Mouse (Mus musculus): ENCODE measurements at regions not wholly inside any gene's neighbourhood (a gene's known extent, or its start where the extent isn't known, plus 50 kb on each side); places are given as distances from the start of the nearest gene placed in this dataset.
"Not testable (repeated sequence)": the region's sequence is repeated elsewhere in the genome, so short reads cannot be mapped to it uniquely, and the experiment has no call there.

DNA sequence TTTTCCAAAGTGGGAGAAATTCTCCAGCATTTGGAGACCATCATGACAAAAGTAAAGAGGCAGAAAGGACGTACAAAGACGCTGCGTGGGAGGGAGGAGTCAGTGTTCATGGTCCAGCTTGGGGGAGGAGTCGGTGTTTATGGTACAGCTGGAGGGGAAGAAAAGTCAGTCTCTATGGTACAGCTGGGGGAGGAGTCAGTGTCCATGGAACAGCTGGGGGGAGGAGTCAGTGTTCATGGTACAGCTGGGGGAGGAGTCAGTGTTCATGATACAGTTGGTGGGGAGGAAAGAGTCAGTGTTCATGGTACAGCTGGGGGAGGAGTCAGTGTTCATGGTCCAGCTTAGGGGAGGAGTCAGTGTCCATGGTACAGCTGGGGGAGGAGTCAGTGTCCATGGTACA, 261.5 kb upstream of the Kdm8 start:
- DNase-seq: not testable (repeated sequence)

DNA sequence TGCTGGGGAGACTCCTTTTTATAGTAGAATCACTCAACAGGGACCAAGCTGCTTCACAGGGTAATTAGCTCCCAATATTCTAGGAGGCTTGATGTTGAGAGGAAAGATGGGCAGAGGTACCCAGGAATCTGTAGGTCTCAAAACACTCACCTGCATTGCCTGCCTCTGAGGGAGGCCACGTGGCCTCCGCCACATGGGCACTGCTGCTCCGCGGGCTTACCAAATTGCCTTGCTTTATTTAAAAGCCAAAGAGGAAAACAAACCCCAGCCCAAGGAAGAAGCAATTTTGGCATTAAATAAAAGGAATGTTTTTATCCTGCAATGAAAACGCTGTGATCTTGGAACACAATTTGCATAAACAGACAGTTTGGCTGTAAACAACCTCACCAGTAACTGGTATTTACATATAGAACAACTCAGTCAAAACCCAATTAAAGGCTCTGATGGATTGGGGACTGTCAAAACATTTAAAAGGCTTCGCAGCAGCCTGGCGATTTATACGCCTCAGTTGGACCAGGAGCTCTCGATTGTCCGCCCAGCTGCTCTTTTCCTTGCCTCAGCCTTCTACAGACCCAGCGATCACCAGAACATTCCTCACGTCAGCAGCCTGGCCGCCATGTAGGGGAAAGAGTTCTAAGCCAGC, 259.3 kb upstream of the Kdm8 start:
- no peak for DNase-seq

DNA sequence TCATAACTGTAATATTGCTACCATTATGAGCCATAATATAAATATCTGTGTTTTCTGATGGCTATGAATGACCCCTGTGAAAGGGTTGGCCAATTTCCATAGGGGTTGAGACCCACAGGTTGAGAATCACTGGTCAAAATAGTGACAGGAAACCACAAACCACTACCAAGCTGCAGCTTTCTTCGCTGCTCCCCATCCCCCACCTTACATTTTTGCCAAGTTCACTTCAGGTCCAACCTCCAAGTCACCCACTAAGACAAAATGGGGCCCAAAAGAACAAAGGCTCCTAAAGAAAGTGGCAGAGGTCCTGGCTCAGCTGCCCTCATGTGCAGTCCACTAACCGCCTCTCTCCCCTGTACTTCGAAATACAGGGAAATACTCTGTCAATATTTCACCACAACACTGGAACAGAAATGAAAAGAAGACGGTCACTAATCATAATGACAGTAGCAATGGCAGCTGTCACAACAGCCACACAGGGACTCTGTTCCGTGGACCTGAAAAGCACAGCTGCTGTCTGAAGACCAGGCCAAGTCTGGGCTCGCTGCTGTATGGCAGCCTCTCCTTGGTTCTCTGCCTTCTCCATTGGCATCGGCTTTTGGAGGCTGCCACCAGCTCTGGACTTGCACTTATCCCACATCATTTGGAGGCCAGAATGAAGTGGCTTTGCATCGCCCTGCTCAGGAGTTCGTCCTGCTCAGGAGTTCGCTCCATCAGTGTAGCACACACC, 257.3 kb upstream of the Kdm8 start:
- no peak for DNase-seq

DNA sequence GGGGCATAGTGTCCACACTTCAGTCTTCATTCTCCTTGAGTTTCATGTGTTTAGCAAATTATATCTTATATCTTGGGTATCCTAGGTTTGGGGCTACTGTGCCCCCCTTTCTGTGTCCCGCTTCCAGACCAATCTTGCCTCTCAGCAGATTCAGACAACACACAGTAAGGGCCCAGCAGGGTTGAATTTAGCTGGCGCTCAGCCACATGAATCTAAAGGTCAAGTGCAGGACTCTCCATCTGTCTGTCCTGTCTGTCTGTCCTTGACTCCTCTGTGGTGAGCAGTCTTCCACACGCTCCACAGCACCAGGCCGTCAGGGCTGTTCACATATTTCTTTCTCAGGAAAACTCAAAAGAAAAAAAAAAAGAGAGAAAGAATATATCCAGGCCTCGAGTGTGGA, 255.5 kb upstream of the Kdm8 start:
- no peak for DNase-seq

DNA sequence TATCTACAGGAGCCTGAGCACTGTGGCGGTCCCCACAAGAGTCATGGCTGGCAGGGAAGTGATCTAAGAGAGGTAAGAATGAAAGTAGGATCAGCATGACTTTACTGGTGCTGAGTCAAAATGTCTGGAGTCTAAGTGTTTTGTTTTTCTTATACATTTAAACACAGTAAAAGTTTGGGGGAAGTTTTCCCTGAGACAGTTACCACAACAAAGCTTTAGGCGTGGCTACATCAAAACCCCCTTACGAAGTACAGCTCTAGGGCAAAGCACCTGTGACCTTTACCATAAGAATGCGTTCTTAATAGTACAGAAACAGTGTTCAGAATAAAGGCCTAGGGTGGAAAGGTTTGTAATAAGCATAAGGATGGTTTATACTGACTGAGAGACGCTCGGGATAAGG, 254.4 kb upstream of the Kdm8 start:
- no peak for DNase-seq

DNA sequence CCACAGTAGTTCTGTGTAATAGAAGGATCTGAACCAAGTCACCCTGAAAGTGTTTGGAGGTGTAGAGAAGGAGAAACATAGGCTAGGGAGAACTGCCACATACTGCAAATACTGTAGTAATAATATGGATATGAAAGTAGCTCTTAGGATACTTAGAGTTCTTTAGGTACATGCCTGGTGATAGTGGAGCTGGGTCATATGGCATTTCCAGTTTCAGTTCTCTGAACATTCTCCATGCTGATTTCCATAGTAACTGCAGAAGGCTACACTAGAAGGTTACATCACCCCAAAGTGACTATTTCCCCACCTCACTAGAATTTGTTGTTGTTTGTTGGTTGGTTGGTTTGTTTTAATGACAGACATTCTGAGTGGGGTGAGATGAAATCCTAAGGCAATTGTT, 253.2 kb upstream of the Kdm8 start:
- no peak for DNase-seq

DNA sequence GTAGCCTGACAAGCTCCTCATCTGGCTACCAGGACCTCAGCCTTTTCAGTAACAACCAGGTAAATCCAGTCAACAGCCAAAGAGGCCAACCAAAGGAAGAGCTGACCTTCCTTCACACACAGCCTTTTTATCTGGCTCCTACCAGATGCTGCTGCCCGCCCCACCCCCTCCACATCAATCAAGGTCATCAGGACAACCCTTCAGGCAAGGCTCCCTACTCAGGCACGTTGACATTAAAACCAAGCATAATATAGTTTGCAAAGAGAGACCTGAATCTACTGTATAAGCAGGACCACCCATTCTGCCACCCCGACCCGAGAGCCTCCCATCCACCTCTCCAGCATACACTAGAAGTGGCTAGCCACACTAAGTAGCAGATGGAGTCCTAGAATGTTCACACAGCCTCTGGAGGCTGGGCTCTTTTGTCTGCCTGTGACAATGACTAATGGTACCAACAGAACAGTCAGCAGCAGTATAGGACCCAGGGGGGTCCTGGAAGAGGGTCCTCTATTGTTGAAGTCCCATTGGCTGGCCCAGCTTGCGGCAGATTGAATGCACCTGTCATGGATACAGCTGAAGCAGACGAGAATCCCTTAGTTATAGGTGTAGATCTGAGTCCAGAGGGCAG, 233.0 kb upstream of the Kdm8 start:
- DNase-seq: no peak

DNA sequence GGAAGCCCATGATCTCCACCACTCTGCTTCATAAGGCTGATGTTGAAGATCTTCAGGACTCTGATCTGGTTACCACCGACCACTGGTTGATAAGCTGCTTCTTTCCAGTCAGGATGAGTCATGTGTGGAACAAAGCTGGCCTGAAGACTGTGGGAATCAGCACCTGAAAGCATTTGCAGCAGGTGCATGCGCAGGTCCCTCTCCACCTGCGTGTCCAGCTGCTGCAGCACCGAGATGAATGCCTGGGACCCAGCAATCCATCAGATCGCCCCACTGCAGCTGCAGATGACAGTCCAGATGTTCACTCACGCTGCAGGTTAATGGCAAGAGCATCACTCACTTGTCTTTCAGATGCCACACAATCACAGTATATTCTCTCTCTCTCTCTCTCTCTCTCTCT, 230.4 kb upstream of the Kdm8 start:
- no peak for DNase-seq

DNA sequence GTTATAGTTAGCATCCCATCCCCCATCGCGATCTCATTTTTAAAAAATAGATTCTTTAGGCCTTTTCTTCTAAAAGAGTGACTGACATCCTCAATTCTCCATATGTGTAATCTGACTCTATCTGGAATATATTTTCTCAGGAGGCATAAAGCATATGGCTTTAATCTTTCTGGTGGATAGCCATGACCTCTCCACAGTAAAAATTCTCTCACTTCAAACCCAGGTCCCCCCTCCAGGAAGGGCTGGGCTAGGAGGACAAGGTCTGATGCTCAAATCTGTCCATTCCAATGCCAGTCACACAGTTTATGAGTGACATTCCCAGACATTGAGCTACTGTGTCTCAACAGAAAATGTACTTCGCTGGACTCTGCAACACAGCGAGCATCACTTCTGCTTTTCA, 226.8 kb upstream of the Kdm8 start:
- DNase-seq: no peak

DNA sequence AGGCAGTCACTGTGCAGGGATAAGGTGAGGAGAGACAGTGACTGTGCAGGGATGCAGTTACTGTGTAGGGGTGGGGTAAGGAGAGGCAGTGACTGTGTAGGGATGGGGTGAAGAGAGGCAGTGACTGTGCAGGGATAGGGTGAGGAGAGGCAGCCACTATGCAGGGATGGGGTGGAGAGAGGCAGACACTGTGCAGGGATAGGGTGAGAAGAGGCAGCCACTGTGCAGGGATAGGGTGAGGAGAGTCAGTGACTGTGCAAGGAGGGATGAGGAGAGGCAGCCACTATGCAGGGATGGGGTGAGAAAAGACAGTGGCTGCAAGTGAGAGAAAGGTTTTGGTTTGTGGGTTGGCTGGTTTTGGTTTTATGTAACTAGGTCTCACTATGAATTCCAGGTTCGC, 221.8 kb upstream of the Kdm8 start:
- DNase-seq: no peak

DNA sequence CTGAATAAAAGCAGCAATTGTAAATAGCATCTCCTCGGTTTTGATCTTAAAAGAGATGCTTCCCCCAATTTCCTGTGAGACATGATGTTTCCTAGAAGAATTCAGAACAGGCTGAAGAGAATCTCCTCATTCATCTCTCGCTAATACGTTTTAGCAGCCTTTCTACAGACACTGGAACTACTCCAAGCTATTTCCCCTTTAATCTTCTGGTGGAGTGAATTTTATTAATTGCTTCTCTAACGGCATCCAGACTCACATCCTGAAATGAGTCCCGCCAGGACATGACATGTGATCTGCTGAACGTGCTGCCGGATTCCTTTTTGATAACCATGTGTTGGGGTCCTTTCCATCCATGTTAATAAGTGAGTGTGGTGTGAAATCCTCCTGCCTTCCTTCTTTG, 209.6 kb upstream of the Kdm8 start:
- DNase-seq: no peak

DNA sequence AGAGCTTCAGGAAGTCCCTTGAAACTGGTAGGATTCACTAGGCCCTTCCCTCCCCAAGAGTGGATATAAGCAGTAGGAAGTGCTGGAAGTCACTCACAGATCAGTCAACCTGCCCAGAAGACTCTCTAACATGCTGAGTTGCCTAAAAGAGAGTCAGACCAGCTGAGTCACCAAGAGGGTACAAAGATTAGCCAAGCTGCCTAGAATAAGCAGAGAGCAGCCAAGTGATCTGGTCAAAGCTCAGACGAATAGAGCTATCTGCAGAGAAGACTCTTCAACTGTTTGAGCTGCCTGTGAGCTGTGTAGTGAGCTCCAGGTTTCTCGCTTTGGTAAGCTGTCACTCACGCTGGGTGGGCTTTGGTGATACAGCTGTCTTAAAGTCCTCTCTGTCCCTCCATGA, 207.4 kb upstream of the Kdm8 start:
- DNase-seq: no peak

DNA sequence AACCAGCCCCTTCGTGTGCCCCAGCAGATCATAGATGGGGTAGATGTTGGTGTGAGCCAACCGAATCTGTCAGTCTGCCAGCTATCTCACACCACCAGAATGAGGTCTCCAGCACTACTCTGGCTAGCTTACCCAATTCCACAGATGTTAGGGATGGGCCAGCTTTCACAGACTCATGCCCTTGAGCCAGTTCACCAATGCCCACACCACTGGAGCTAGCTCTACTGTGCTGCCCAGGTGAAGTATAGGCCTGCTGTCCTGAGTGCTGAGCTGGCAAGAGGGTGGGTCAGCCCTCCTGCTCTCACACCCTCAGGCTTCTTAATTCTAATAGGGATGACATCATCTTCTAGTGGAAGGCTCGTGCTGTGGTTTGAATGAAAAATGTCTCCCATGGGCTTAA, 201.5 kb upstream of the Kdm8 start:
- no peak for DNase-seq

DNA sequence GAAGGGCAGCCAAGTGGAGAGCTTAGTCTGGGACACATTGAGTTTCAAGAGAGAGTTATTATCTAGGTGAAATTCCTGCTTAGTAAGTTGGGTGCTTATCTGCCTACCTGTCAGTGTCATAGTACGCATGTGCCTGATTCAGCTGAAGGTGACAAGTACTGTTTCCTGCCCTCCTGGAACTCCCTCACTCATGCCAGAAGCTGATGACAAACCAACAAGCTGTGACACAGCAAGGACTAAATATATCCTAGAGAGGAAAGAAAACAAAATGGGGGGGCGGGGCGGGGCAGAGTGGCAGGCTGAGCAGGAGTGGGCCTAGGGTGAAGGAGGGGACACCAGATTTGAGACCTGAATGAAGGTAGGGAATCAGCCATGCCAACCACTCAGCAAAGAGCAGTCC, 196.1 kb upstream of the Kdm8 start:
- DNase-seq: no peak

DNA sequence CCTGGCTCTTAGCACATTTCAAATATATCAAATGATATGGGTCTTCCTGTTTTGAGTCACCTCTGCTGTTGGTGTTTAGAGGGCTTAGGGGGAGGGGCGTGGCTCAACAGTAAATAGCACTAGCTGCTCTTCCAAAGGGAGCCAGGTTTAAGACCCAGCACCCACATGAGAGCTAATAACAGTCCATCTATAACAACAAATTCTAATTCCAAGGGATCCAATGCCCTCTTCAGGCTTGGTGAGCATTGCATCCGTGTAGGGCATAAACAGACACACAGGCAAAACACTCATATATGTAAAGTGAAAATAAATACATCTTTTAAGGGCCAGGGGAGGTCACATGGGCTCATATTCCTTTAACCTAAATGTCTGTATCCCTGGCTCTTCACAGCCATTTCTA, 194.1 kb upstream of the Kdm8 start:
- no peak for DNase-seq

DNA sequence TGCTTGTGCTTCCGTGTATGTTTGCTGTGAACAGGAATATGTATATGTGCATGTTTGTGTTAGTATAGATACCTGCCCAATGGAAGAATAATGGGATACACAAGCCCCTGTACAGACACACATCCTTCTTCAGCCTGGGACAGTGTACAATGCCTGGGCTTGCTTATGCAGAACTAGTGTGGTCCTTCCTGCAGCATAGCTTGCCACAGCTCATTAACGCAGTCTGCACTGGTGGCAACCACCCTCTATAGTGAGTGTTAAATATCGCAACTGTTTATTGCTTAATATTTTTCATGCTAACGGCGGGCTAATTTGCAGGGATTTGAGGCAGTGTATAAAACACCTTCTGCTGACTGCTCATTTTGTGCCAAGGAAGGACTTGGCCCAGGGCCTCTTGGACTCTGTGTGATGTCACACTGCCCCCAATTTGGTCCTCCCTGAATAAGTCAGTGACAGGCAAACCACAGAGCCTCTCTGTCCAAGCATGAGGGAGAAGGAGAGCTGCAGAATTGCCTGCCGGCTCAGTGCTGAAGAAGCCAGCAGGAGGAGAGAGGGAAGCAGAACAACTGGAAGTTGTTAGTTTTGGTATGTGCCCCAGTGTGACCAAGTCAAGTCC, 193.4 kb upstream of the Kdm8 start:
- no peak for DNase-seq

DNA sequence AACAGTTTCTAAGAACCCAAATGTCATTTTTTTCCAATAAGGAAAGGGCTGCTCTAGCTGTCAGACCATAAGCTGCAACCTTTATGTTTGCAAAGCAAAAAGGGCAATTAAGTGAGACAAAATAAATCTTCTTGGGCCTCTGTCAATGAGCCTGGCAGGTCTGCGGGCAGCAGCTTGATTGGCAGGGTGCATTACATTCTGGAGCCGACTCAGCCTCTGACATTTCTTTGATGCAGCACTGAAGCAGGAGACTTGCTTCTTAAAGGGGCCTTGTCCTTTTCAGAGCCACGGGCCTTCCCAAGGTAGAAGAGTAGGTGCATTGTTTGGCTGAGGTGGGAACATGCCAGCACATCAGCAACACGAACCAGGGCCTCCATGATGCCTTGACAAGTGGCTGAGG, 190.2 kb upstream of the Kdm8 start:
- no peak for DNase-seq

DNA sequence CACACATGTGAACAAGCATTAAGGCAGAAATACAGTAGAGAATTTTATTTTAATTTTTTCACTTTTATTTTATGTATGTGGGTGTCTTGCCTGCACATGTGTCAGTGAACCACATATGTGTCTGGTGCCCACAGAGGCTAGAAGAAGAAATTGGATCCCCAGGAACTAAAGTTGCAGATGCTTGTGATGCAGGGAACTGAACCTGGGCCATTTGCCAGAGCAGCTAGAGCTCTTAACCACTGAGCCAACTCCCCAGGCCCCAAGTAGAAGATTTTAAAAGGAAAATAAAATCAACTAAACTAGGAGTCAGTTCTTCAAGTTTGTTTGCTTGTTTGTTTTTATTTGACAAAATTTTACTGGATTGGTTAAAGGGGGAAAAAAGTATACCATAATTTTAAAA, 185.5 kb upstream of the Kdm8 start:
- DNase-seq: no peak

DNA sequence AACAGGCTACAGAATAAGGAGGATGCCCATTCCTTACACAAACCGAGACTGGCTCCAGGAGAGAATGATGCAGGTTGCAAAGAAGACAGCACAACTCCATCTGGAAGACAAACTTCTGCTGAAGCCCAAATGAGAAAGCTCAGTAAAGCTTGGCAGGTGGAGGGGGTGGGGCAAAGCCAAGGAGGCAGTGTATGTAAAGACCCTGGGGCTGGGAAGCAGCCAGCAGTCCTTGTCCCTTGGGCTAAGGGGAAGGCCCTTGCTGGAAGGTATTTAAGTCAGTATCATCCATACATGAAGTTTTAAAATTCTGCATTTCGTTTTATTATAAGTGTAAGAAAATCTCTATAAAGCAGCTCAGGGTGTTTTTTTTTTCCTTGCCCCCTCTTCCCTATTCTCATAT, 182.3 kb upstream of the Kdm8 start:
- no peak for DNase-seq

DNA sequence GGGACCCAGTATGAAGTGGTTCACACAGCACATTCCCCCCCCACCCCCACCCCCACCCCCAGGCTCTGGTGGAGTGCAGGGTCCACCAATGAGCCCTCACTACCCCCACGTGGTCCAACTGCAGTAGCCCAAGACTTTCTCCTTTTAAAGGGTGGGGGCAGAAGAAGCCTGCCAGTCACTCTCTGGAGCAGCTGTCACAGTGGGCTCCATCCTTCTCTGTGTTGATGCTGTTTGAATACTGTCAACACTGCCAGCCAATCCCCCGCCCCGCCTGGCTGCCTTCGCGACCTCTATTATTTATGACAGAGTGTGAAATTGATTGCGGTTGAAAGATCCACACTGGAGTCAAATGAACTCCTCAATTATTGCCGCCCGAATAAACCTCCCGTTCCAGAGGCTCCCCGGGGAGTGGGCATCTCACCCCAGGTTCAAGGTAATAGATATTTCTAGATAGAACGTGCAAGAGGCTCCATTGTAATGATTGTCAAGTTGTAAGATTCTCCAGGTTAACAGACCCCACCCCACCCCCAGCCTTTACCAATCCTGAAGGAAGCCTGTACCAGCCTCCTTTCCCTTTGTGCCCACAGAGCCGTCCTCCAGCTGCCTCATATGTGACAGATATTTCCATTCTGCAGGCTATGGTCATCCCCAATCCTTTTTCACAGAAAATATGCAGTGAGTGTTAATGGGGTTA, 181.7 kb upstream of the Kdm8 start:
- DNase-seq: no peak

DNA sequence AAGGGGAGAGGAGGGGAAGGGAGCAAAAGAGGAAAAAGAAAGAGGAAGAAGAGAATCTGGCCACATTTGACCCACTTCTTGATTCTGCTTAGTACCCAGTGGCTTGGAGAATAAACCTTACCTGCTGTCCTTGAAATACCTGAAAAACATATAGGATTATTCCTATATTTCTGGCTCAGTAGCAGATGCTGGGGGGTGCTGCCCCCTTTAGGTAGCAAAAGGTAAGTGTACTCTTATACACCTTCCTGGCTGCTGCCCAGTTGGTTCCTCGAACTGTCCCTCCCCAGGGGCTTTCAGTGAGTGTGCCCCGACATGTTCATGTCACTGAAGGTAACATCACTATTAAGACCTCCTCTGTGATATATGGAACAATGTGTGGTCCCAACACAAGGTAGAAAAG, 180.7 kb upstream of the Kdm8 start:
- DNase-seq: no peak

DNA sequence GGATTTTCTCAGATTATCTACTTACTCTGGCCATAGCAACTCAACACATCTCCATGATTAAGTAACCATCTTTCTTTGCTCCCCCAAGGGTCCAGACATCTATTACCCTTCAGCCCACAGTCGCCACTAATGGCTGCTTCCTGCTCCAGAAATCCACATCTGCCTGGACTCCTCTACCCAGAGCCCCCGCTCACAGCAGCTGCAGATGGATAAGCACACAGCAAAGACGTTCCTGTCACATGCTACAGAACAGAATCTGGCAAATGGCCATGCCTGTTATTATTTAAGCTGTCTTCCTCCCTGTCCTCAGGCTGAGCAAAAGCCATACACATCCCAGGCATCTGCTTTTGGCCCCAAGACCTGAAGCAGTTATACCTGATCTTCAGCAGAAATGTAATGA, 173.8 kb upstream of the Kdm8 start:
- DNase-seq: no peak

DNA sequence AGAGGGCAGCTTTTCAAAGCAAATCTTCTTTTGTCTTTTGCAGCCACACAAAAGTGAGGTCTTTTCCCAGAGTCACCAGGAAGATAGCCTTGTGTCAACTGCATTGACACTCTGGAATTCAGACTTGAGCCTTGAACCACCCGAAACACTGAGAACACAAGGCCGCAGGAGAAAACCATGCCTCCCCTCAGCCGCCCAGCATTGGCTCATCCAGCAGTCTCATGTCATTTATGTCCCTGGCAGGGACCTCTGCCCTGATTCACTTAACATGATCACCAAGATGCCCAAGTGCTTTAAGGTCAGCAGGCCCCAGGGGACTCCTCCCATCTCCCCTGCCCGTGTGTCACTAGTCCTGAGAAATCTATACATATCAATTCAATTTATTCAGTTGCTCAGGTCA, 173.1 kb upstream of the Kdm8 start:
- no peak for DNase-seq

DNA sequence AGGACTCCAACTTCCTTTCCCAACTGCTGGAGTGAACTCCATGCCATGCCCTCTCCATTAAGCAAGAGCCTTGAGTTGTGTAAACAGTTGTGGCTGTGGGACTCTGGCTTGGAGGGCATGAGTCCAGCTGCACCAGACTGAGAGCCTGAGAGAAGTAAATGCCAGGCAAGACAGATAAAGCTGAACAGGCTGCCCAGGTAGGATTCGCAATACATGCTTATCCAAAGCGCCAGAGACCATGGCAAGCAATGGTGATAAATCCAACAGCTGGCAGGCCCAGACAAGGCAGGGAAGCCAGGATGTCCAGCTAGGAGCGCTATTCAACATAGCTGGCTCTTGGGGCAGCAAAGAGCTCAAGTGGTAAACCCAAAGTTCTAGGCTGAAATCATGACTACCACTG, 163.1 kb upstream of the Kdm8 start:
- DNase-seq: no peak

Data from cerebellum, adult 11 months (tissue).